Mouse (Mus musculus) lung, postnatal 0 days (tissue): Measurements from ENCODE around the gene Ift140. TPM values are rescaled to one million over a fixed set of nuclear protein-coding genes. Genes with fewer than 3 reads are reported as not detected.

Experiments used
- ATAC-seq: fragments of 200-750 bp; cut with Nextera tagmentation; 2 replicates; pipeline ENCODE4 v1.8.0; 2017; ENCODE audit warnings: moderate library complexity
- DNase-seq: peaks from one replicate; pipeline ENCODE4 v3.0.0-alpha.2; 2016; ENCODE audit warnings: low spot score
- H3K27ac ChIP-seq: fragments of 300-500 bp; sonication (generic); 2 replicates; pipeline ENCODE4 v1.5.1; 2014; ENCODE audit warnings: antibody characterized with exemption, mild to moderate bottlenecking, low read length, mixed read lengths
- H3K27me3 ChIP-seq: fragments of 300-500 bp; sonication (generic); replicated peaks from 2 replicates; pipeline ENCODE4 v1.6.1; 2014; ENCODE audit warnings: low read length, mixed read lengths; ENCODE audit not compliant: insufficient read depth
- H3K36me3 ChIP-seq: fragments of 300-500 bp; sonication (generic); 2 replicates; pipeline ENCODE4 v1.6.1; 2014; ENCODE audit warnings: low read length, mixed read lengths; ENCODE audit not compliant: insufficient read depth
- H3K4me1 ChIP-seq: fragments of 300-500 bp; sonication (generic); 2 replicates; pipeline ENCODE4 v1.6.1; 2014; ENCODE audit warnings: antibody characterized with exemption, low read depth, low read length, mixed read lengths; ENCODE audit not compliant: insufficient read depth
- H3K4me2 ChIP-seq: fragments of 300-500 bp; sonication (generic); replicated peaks from 2 replicates; pipeline ENCODE4 v1.6.1; 2014; ENCODE audit warnings: low read depth, mild to moderate bottlenecking, low read length, moderate library complexity, mixed read lengths
- H3K4me3 ChIP-seq: fragments of 300-500 bp; sonication (generic); 2 replicates; pipeline ENCODE4 v1.5.1; 2014; ENCODE audit warnings: low read depth, low read length
- H3K9ac ChIP-seq: fragments of 300-500 bp; sonication (generic); replicated peaks from 2 replicates; pipeline ENCODE4 v1.6.1; 2014; ENCODE audit warnings: low read depth, mild to moderate bottlenecking
- H3K9me3 ChIP-seq: fragments of 300-500 bp; sonication (generic); 2 replicates; pipeline ENCODE4 v1.6.1; 2016; ENCODE audit warnings: low read length, mixed read lengths
- CTCF ChIP-seq: IDR thresholded peaks from 2 replicates; pipeline ENCODE4 v1.5.1; 2016; ENCODE audit warnings: antibody characterized with exemption, mild to moderate bottlenecking
- EP300 ChIP-seq: IDR thresholded peaks from 2 replicates; pipeline ENCODE4 v1.6.1; 2016; ENCODE audit warnings: antibody characterized with exemption, mild to moderate bottlenecking, control low read depth
- WGBS: fragments of 180-500 bp; shearing (Covaris S2); extraction: QIAGEN DNeasy Blood & Tissue Kit; methylation state at CpG from one replicate; pipeline ENCODE4 v1.1.7; 2014; 5-methylcytosine and 5-hydroxymethylcytosine counted together
- polyA plus RNA-seq: library from polyadenylated mRNA; unstranded; fragments of >200 nt; fragmentation: Nextera tagmentation; extraction: Ambion mirVana; gene quantifications from 2 replicates; pipeline ENCODE4 v1.2.1, GENCODE M21; 2015

Ift140 gene
- polyA plus RNA-seq = 6.8 and 7.9 TPM in 2 replicates

DNA sequence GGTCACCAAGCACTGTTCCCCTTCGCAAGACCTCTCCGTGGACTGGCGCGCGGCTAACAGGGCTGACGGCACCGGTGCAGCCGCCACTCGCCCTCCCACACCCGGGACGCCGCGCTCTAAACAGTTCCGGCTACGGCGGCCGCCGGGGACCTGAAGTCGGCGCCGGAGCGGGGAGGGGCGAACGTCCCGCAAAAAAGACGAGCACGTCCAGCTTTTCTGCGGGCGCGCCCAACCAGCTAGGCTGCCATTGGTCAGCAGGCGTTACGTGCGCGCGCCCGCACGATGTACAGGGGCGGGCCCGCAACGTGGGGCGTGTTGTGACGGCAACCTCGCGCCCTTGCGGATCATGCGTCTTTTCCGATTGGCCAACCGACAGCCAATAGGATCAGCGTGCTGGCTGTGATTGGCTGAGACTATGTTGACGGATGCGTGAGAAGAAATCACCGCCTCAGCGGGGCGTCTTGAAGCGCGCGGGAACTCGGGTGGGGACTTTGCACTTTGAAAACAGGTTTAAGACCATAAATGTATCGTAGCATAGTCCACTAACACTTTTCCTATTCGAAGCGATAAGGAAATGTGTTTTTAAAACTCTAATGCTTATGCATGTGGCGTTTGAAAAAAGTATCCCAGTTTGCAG, at the start of gene Ift140, which contains the start of gene Cramp1l:
TSS of gene Ift140 (plus strand) at position 431 of the 637 bp plus-strand sequence.
TSS of gene Cramp1l (minus strand) at position 134 of the 637 bp plus-strand sequence.
- TF ChIP-seq CTCF = no peak
- peak; percentile 23; the same call in 1 of the 2 replicates for TF ChIP-seq EP300
- Histone ChIP-seq H3K4me1 (peaks cover 5% of the 10 kb centered on the region; the same call in 1 of the 2 replicates), H3K4me3 (peak within 1 kb of the TSS; percentile 96), H3K27me3 (no peaks in the 10 kb centered on the region), H3K9ac (peak within 1 kb of the TSS; percentile 85), H3K9me3 (no peaks in the 10 kb centered on the region), H3K27ac (peak within 1 kb of the TSS; percentile 95), H3K4me2 (peak within 1 kb of the TSS; percentile 95), H3K36me3 (no peaks in the 10 kb centered on the region)
- ATAC-seq (peak; percentile 97), DNase-seq (peak; percentile 99)
- under 1% methylated on average over 48 of the region's 62 CpGs for WGBS

DNA sequence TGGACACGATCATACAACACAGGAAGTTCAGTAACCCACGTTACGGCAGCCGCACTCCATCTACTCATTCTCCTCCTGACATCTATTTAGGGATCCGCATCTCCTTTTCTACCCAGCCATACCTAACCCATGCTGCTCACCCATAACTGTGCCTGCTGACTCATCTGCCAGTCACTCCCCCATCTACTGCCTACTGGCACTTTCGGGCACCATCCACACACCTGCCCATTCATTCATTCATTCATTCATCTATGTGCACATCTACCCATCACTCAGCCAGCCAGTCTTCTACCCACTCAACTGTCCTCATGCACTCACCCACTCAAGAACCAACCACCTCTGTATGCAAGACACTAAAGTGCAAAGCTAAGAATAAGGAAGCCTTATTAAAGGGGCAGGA, 28.7 kb upstream of the Ift140 start:
- Histone ChIP-seq H3K4me2 (no peak overlapping the region), H3K27ac (no peak overlapping the region), H3K4me3 (no peak overlapping the region), H3K27me3 (no peaks in the 10 kb centered on the region), H3K9me3 (no peaks in the 10 kb centered on the region), H3K4me1 (no peaks in the 10 kb centered on the region), H3K36me3 (peaks cover 63% of the 10 kb centered on the region), H3K9ac (no peak overlapping the region)
- no peak for DNase-seq
- no peak for ATAC-seq
- TF ChIP-seq EP300 (no peak), CTCF (no peak)
- WGBS = 97% methylated on average over 6 of the region's 6 CpGs

DNA sequence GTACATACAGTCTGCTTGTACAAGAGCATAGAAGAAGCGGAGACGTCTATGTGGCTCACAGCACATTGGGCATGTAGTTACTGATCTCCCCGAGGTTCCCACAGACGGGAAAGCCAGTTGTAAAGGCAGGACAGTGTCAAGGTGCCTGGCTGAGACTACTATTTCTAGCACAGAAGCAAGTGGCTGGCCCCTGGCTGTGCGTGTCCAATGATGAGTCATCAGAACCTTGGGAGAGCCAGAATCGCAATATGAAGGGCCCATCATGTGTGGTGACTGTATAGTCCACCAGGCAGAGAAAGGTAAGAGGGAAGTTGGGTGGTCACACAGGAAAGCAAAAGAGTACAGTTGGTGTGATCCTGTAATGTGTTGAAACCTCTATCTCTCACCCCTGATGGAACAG, 21.2 kb upstream of the Ift140 start:
- Histone ChIP-seq H3K27ac (no peak overlapping the region), H3K4me2 (no peak overlapping the region), H3K4me1 (no peaks in the 10 kb centered on the region), H3K4me3 (no peak overlapping the region), H3K9me3 (no peaks in the 10 kb centered on the region), H3K27me3 (no peaks in the 10 kb centered on the region), H3K9ac (no peak overlapping the region), H3K36me3 (peaks cover 52% of the 10 kb centered on the region)
- DNase-seq = no peak
- TF ChIP-seq CTCF = no peak
- no peak for TF ChIP-seq EP300
- ATAC-seq = no peak
- WGBS = 92% methylated on average over 6 of the region's 6 CpGs

DNA sequence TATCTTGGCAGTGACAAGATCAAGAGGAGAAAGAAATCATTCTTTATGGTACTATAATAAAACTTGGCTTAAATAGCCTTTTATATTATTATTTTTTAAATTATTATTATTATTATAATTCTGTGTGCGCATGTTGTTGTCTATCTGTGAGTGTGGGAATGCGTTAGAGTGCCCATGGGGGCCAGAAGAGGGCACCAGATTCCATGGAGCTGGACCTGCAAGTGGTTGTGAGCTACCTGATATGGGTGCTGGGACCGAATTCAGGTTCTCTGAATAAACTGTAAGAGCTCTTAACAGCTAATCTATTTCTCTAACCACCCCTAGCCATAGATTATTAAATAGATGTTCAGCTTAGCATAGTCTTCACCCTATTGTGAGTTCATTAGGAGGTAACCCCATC, 10.8 kb upstream of the Ift140 start:
- H3K27me3 ChIP-seq = no peaks in the 10 kb centered on the region
- H3K36me3 ChIP-seq = peaks cover 7% of the 10 kb centered on the region; the same call in 1 of the 2 replicates
- no peak overlapping the region for H3K27ac ChIP-seq
- WGBS = 96% methylated on average over 3 of the region's 3 CpGs
- no peak for DNase-seq
- H3K4me3 ChIP-seq = no peak overlapping the region
- no peaks in the 10 kb centered on the region; the same call in 1 of the 2 replicates for H3K4me1 ChIP-seq
- no peak for ATAC-seq
- TF ChIP-seq EP300 = no peak
- TF ChIP-seq CTCF = peak; percentile 14; the same call in 1 of the 2 replicates
- H3K9ac ChIP-seq = no peak overlapping the region
- H3K4me2 ChIP-seq = no peak overlapping the region
- H3K9me3 ChIP-seq = no peaks in the 10 kb centered on the region

DNA sequence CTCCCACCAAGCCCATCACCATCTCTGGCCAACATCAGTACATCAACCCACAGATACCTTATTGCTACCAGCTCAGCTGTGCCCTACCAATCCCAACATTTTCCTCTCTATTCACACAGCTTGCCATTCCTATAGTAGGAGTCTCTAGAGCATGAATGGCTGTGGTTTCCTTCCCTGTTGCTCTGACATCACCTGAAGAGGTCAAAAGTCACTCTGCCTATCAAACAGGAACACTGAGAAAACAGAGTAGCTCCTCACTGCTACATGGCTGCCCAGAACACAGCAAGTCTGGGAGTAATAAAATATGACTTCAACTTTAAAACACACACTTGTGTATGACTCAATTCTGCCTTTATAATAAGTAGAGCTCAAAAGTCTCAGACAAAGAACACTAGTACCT, 8.4 kb upstream of the Ift140 start:
- DNase-seq (no peak), ATAC-seq (no peak)
- Histone ChIP-seq H3K4me1 (no peaks in the 10 kb centered on the region; the same call in 1 of the 2 replicates), H3K27me3 (no peaks in the 10 kb centered on the region), H3K9ac (no peak overlapping the region), H3K27ac (no peak overlapping the region), H3K4me2 (no peak overlapping the region), H3K4me3 (no peak overlapping the region), H3K9me3 (no peaks in the 10 kb centered on the region), H3K36me3 (peaks cover 9% of the 10 kb centered on the region; the same call in 1 of the 2 replicates)
- TF ChIP-seq EP300 (no peak), CTCF (no peak)

DNA sequence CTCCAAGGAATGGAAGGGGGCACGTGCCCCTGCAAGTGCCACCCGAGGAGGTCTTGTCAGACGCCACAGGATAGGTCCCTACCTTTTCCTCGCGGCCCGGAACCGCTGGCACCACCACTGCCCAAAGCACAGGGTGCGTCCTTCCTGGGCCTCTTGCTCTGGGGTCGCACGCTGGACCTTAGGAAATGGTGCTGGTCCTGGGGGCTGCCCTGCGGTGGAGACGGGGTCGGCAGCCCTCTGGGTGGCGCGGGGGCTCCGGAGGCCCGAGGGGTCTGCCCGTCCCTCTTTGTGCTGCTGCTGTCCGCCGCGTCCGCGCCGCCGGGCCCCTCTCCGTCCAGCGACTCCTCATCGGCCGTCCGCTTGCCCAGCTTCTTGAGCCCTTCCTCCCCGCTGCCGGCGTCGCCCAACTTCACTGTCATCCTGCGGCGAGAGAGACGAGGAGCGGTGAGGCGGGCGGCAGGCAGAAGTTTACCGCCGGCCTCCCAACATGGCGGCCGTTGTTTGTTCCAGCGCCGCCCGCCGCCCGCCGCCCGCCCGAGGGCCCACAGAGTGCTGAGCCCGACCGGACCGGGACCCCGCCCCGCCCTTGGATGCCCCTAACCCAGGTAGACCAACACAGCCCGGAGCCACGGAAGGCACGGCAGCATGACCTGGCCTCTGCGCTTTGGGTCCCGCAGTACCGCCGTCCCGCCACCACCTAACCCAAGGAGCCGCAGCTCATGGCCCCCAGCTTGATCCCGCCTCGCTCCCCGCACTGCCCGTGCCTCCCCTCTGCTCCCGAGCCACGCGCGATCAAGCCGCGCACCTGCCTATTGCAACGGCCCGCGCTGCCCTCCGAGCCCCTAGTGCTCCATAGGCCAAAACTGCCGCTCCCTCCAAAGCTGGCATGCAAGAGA, 2.0 kb upstream of the Ift140 start:
- Histone ChIP-seq H3K27ac (peak overlapping the region; percentile 95), H3K27me3 (no peaks in the 10 kb centered on the region), H3K9me3 (no peaks in the 10 kb centered on the region), H3K4me1 (peaks cover 5% of the 10 kb centered on the region), H3K9ac (peak overlapping the region; percentile 82), H3K36me3 (0 out of 2 replicates have a peak, but pooled peaks cover 3% of the 10 kb centered on the region), H3K4me3 (peak overlapping the region; percentile 96), H3K4me2 (peak overlapping the region; percentile 95)
- no peak for ATAC-seq
- DNase-seq = peak; percentile 54
- TF ChIP-seq EP300 = no peak
- no peak; the same call in 1 of the 2 replicates for TF ChIP-seq CTCF
- WGBS = under 1% methylated on average over 72 of the region's 81 CpGs
